Mouse (Mus musculus): Measurements from ENCODE around the gene CK137956. TPM values are rescaled to one million over a fixed set of nuclear protein-coding genes. Genes with fewer than 3 reads are reported as not detected.

The CK137956 gene
- not detected in 2 replicates for polyA plus RNA-seq (2012; rRNA removed)

DNA sequence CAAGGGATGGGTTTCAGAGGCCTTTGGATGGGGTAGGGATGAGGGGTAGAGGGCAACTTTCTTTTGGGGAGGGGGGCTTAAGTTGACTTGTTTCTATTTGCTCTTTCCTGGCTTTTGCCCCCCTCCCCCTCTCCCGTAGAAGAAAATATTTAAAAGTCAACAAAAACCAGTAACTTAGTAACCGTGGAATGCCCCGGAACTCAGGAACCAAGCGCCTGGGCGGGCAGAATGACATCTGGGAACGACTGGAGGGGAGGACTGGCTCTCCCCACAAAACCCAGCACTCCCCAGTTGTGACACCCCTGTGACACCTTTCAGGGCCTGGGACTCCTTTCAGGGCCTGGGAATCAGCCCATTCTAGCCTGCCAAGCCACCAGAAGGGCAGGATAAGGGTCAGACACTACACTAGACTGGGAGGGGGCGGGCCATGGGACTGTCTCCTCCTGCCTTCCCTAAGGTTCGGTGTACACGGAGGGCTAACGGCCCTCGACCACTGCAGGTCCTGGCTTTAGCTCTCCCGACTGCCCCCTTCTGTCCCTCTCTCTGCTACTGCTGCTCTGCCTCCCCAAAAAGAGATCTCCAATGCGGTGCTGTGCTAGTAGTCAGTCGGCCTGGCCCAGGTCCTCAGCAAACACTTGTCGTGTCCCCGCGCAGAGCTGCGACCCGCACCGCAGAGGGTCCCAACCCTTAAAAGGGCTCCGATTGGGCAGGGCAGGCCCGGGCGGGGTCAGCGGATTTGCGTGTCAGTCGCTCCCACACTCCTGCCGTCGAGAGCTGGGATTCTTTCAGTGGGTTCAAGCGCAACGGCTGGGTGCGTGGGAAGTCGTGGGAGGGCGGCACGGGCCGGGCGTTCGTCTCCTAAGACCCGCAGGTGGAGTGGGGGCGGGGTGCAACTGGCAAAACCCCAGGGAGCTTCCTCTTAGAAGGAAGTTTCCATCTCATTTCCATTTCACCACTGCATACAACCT, at the start of gene CK137956:
TSS of gene CK137956 (minus strand) at position 51 of the 968 bp plus-strand sequence.

DNA sequence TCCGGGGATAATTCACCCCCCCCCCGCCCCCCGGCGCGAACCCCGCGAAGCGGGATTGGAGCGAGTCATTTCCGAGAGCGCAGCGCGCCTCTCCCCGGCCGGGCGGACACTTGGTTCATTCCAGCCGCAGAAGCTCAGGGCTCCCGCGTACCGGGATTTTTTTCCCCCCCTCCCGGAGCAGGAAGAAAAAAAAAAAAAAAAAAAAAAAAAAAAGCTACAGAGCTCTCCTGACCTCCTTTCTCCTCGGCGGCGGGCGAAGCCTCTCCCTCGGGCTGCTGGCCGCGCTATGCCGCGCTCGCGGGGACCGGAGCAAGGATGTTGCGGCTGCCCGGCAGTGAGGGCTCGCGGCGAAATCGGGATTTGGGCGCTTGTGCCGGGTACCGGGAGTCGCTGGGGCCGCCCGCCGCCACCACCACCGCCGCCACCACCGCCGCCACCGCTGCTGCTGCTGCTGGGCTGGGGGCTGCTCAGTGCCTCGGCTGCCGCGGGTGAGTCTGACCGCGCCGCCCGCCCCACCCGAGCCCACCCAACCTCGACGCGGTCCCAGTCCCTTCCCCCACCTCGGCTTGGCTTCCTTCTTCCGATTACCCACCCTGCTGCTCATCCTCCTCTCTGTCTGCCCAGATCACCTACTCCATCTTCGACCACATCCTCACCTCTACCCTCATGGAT, 17.2 kb upstream of the CK137956 start, which contains the start of gene Csmd2:
TSS of gene Csmd2 (plus strand) at position 74 of the 672 bp plus-strand sequence.

Other genes starting within 250 kb of the CK137956 start
- 0.06 and 0.08 TPM in 2 replicates for gene Csmd2, start 16.9 kb upstream of the CK137956 start, polyA plus RNA-seq (2012; rRNA removed)